In genomic region chr5:120609246-120609775, GRCm38 (mm10) we compare ENCODE assay signal across 21 mouse cellular contexts. TPM values are rescaled to one million over a fixed set of nuclear protein-coding genes. Genes with fewer than 3 reads are reported as not detected.
A peak's percentile ranks its signal among the peaks of the same experiment; 100 is the strongest.
DNase-seq lines count a peak whose midpoint lies in the region; ATAC-seq and TF ChIP-seq lines count a peak whose summit lies in the region.
"Had no signal": no experiment of that assay in that cellular context is flagged by ENCODE, and none has a peak within 500 bp of the region (broad histone marks: within the 10 kb centered on the region; RNA-seq: fewer than 3 reads in every experiment).

No protein-coding gene starts in this region.

- no peak overlapping the region for H3K4me2 ChIP-seq in embryonic facial prominence, embryonic 13.5 days
- no peak overlapping the region for H3K4me2 ChIP-seq in limb, embryonic 13.5 days (replicated peaks)
- H3K4me2 ChIP-seq: embryonic facial prominence, embryonic 15.5 days; heart, embryonic 11.5 days; heart, embryonic 15.5 days; hindbrain, embryonic 15.5 days had no signal

- TF ChIP-seq CTCF in E14TG2a.4 (conservative IDR thresholded peaks at IDR 0.05; ENCODE audit: low read length): no peak

- H3K27ac ChIP-seq in embryonic facial prominence, embryonic 13.5 days: no peak overlapping the region
- no peak overlapping the region for H3K27ac ChIP-seq in embryonic facial prominence, embryonic 10.5 days (replicated peaks)
- no peak overlapping the region for H3K27ac ChIP-seq in limb, embryonic 13.5 days
- no peak overlapping the region for H3K27ac ChIP-seq in limb, embryonic 10.5 days
- H3K27ac ChIP-seq: embryonic facial prominence, embryonic 15.5 days; heart, adult 2 months; heart, embryonic 15.5 days; hindbrain, embryonic 15.5 days had no signal

- no peaks in the 10 kb centered on the region for H3K9me3 ChIP-seq in embryonic facial prominence, embryonic 13.5 days
- H3K9me3 ChIP-seq in embryonic facial prominence, embryonic 10.5 days: no peaks in the 10 kb centered on the region
- no peaks in the 10 kb centered on the region for H3K9me3 ChIP-seq in limb, embryonic 13.5 days
- H3K9me3 ChIP-seq in limb, embryonic 10.5 days (replicated peaks): no peaks in the 10 kb centered on the region
- no peaks in the 10 kb centered on the region for H3K9me3 ChIP-seq in E14TG2a.4 (ENCODE audit: low read length)
- H3K9me3 ChIP-seq: embryonic facial prominence, embryonic 15.5 days; G1E; heart, embryonic 15.5 days; hindbrain, embryonic 15.5 days had no signal

- 87% methylated on average over 16 of the region's 16 CpGs for WGBS in embryonic facial prominence, embryonic 13.5 days
- 87% methylated on average over 16 of the region's 16 CpGs for WGBS in embryonic facial prominence, embryonic 10.5 days
- 87% methylated on average over 16 of the region's 16 CpGs for WGBS in limb, embryonic 13.5 days
- WGBS in limb, embryonic 10.5 days: 92% methylated on average over 16 of the region's 16 CpGs

- peaks cover 21% of the 10 kb centered on the region for H3K4me1 ChIP-seq in embryonic facial prominence, embryonic 13.5 days
- peaks cover 27% of the 10 kb centered on the region for H3K4me1 ChIP-seq in embryonic facial prominence, embryonic 10.5 days
- H3K4me1 ChIP-seq in limb, embryonic 13.5 days: peaks cover 23% of the 10 kb centered on the region
- H3K4me1 ChIP-seq in limb, embryonic 10.5 days: peaks cover 30% of the 10 kb centered on the region
- peaks cover 72% of the 10 kb centered on the region for H3K4me1 ChIP-seq in E14TG2a.4 (replicated peaks; ENCODE audit: low read depth, low read length)

- ATAC-seq in embryonic facial prominence, embryonic 13.5 days (ENCODE audit: insufficient number of reproducible peaks, insufficient read depth, low FRiP score, low TSS enrichment, low read depth): no peak
- ATAC-seq in limb, embryonic 13.5 days (ENCODE audit: low FRiP score, low read depth): no peak
- ATAC-seq: forebrain, postnatal 0 days; intestine, embryonic 16.5 days had no signal

- no peak for DNase-seq in embryonic facial prominence, embryonic 10.5 days (ENCODE audit: low spot score)
- no peak for DNase-seq in limb, embryonic 10.5 days (ENCODE audit: low spot score)
- DNase-seq in MN1 (ENCODE audit: low spot score): peak; percentile 39
- DNase-seq: adrenal gland, postnatal 10 days; cerebellum, adult 2 months; cerebellum, postnatal 36 days; forebrain, postnatal 0 days; gastrocnemius, postnatal 14 days; heart, adult 2 months; heart, postnatal 14 days had no signal

- H3K9ac ChIP-seq in embryonic facial prominence, embryonic 13.5 days: 0 out of 2 replicates have a peak overlapping the region, but pooled peaks have one; percentile 0
- 0 out of 2 replicates have a peak overlapping the region, but pooled peaks have one; percentile 2 for H3K9ac ChIP-seq in limb, embryonic 13.5 days
- H3K9ac ChIP-seq: embryonic facial prominence, embryonic 15.5 days; forebrain, postnatal 0 days; heart, embryonic 15.5 days; hindbrain, embryonic 15.5 days had no signal

- no peaks in the 10 kb centered on the region for H3K27me3 ChIP-seq in embryonic facial prominence, embryonic 13.5 days
- no peaks in the 10 kb centered on the region for H3K27me3 ChIP-seq in embryonic facial prominence, embryonic 10.5 days (replicated peaks; ENCODE audit: low read depth, poor library complexity, severe bottlenecking)
- no peaks in the 10 kb centered on the region for H3K27me3 ChIP-seq in limb, embryonic 13.5 days
- H3K27me3 ChIP-seq in limb, embryonic 10.5 days (ENCODE audit: low read depth, poor library complexity, severe bottlenecking): no peaks in the 10 kb centered on the region
- H3K27me3 ChIP-seq in E14TG2a.4 (ENCODE audit: insufficient read depth, low read length): no peaks in the 10 kb centered on the region
- H3K27me3 ChIP-seq: embryonic facial prominence, embryonic 15.5 days; heart, embryonic 15.5 days; hindbrain, embryonic 15.5 days had no signal

- peaks cover 25% of the 10 kb centered on the region for H3K36me3 ChIP-seq in embryonic facial prominence, embryonic 13.5 days
- peaks cover 27% of the 10 kb centered on the region for H3K36me3 ChIP-seq in embryonic facial prominence, embryonic 10.5 days (replicated peaks)
- H3K36me3 ChIP-seq in limb, embryonic 13.5 days: peaks cover 23% of the 10 kb centered on the region
- H3K36me3 ChIP-seq in limb, embryonic 10.5 days: peaks cover 22% of the 10 kb centered on the region
- peaks cover 35% of the 10 kb centered on the region for H3K36me3 ChIP-seq in E14TG2a.4 (ENCODE audit: insufficient read depth, low read length)
- H3K36me3 ChIP-seq: heart, embryonic 15.5 days had no signal

- no peak overlapping the region for H3K4me3 ChIP-seq in embryonic facial prominence, embryonic 13.5 days
- no peak overlapping the region for H3K4me3 ChIP-seq in embryonic facial prominence, embryonic 10.5 days
- H3K4me3 ChIP-seq in limb, embryonic 13.5 days: no peak overlapping the region
- H3K4me3 ChIP-seq in limb, embryonic 10.5 days: no peak overlapping the region
- H3K4me3 ChIP-seq in E14TG2a.4 (replicated peaks; ENCODE audit: low read length): peak overlapping the region; percentile 13; the same call in 1 of the 2 replicates
- H3K4me3 ChIP-seq: embryonic facial prominence, embryonic 15.5 days; erythroblast, embryonic 14.5 days; heart, adult 2 months; heart, embryonic 15.5 days; hindbrain, embryonic 15.5 days had no signal

RNA-seq across cellular contexts. Expression of gene Rita1, which starts 3.1 kb away (rescaled TPM):
- 16.2 and 17.6 TPM in 2 replicates for polyA plus RNA-seq in embryonic facial prominence, embryonic 13.5 days (2015; fragmentation: Nextera tagmentation; extraction: Ambion mirVana)
- polyA plus RNA-seq in embryonic facial prominence, embryonic 10.5 days (2016; fragmentation: Nextera tagmentation; extraction: Ambion mirVana): 19.4 and 20.1 TPM in 2 replicates
- 15.6 and 17.9 TPM in 2 replicates for polyA plus RNA-seq in limb, embryonic 13.5 days (2015; fragmentation: Nextera tagmentation; extraction: Ambion mirVana)
- polyA plus RNA-seq in limb, embryonic 10.5 days (2016; fragmentation: Nextera tagmentation; extraction: Ambion mirVana): 17.5 and 19.5 TPM in 2 replicates

RNA-seq across cellular contexts. Expression of gene Ddx54, which starts 3.2 kb away (rescaled TPM):
- polyA plus RNA-seq in embryonic facial prominence, embryonic 13.5 days (2015; fragmentation: Nextera tagmentation; extraction: Ambion mirVana): 45.6 and 46.8 TPM in 2 replicates
- 62.3 and 64.3 TPM in 2 replicates for polyA plus RNA-seq in embryonic facial prominence, embryonic 10.5 days (2016; fragmentation: Nextera tagmentation; extraction: Ambion mirVana)
- 46.5 and 47.2 TPM in 2 replicates for polyA plus RNA-seq in limb, embryonic 13.5 days (2015; fragmentation: Nextera tagmentation; extraction: Ambion mirVana)
- 58.1 and 62.6 TPM in 2 replicates for polyA plus RNA-seq in limb, embryonic 10.5 days (2016; fragmentation: Nextera tagmentation; extraction: Ambion mirVana)

RNA-seq across cellular contexts. Expression of gene Iqcd, which starts 20.5 kb away (rescaled TPM):
- polyA plus RNA-seq in embryonic facial prominence, embryonic 13.5 days (2015; fragmentation: Nextera tagmentation; extraction: Ambion mirVana): 0.60 and 0.80 TPM in 2 replicates
- polyA plus RNA-seq in embryonic facial prominence, embryonic 10.5 days (2016; fragmentation: Nextera tagmentation; extraction: Ambion mirVana): 0.65 and 0.81 TPM in 2 replicates
- 0.68 and 0.69 TPM in 2 replicates for polyA plus RNA-seq in limb, embryonic 13.5 days (2015; fragmentation: Nextera tagmentation; extraction: Ambion mirVana)
- polyA plus RNA-seq in limb, embryonic 10.5 days (2016; fragmentation: Nextera tagmentation; extraction: Ambion mirVana): 0.30 and 0.41 TPM in 2 replicates

RNA-seq across cellular contexts. Expression of gene Tpcn1, which starts 20.8 kb away (rescaled TPM):
- 21.0 and 22.3 TPM in 2 replicates for polyA plus RNA-seq in embryonic facial prominence, embryonic 13.5 days (2015; fragmentation: Nextera tagmentation; extraction: Ambion mirVana)
- polyA plus RNA-seq in embryonic facial prominence, embryonic 10.5 days (2016; fragmentation: Nextera tagmentation; extraction: Ambion mirVana): 11.9 and 12.3 TPM in 2 replicates
- 23.7 and 24.0 TPM in 2 replicates for polyA plus RNA-seq in limb, embryonic 13.5 days (2015; fragmentation: Nextera tagmentation; extraction: Ambion mirVana)
- polyA plus RNA-seq in limb, embryonic 10.5 days (2016; fragmentation: Nextera tagmentation; extraction: Ambion mirVana): 12.3 and 13.2 TPM in 2 replicates

RNA-seq across cellular contexts. Expression of gene Cfap73, which starts 24.7 kb away (rescaled TPM):
- polyA plus RNA-seq in embryonic facial prominence, embryonic 13.5 days (2015; fragmentation: Nextera tagmentation; extraction: Ambion mirVana): not detected in 2 replicates
- polyA plus RNA-seq in embryonic facial prominence, embryonic 10.5 days (2016; fragmentation: Nextera tagmentation; extraction: Ambion mirVana): 0.27 TPM in 1 of 2 replicates, not detected in the other
- not detected in 2 replicates for polyA plus RNA-seq in limb, embryonic 13.5 days (2015; fragmentation: Nextera tagmentation; extraction: Ambion mirVana)
- not detected in 2 replicates for polyA plus RNA-seq in limb, embryonic 10.5 days (2016; fragmentation: Nextera tagmentation; extraction: Ambion mirVana)
- polyA plus RNA-seq: erythroblast, embryonic 14.5 days; forebrain, embryonic 11.5 days; G1E; heart, embryonic 11.5 days; heart, embryonic 15.5 days; intestine, embryonic 16.5 days had no signal
